Mouse (Mus musculus): ENCODE results near the gene Sdc3.
A peak's percentile ranks its signal among the peaks of the same experiment; 100 is the strongest.

Sdc3 gene

DNA sequence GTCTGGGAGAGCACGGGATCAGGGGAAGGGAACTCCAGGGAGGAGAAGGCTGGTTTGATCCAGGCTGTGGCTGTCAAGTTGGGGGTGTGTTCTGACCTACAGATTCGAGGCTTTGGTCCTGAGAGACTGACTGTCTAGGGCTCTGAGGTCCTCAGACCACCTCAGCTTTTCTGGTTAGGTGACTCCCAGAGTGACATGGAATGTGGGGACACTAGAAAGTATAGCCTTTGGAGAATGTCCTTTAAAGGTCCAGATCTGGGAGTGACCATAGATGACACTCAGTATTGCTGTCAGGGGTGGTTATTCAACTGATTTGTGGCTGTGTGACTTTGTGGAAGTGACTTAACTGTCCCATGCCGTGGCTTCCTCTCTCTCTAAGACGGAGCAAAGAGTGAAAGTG lies 2.4 kb downstream of the Sdc3 start:
- DNase-seq, result no peak

DNA sequence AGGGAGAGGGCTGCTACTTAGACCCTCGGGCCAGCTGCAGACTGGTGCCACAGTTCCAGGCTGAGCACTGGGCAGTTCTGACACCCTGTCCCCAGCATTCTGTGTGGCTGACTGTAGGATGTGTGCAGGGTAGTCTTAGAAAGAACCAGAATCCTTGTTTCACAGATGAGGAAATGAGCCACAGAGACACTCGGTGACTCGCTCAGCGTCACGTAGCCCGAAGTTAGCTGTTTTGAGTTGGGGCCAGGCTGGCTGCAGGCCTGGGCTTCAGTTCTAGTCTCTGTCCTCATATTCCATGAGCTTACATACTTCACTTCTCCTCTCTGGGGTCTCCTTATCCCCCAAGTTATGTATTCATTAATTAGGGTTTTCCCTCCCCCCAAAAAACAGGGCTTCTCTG lies 3.6 kb downstream of the Sdc3 start:
- DNase-seq, result no peak

DNA sequence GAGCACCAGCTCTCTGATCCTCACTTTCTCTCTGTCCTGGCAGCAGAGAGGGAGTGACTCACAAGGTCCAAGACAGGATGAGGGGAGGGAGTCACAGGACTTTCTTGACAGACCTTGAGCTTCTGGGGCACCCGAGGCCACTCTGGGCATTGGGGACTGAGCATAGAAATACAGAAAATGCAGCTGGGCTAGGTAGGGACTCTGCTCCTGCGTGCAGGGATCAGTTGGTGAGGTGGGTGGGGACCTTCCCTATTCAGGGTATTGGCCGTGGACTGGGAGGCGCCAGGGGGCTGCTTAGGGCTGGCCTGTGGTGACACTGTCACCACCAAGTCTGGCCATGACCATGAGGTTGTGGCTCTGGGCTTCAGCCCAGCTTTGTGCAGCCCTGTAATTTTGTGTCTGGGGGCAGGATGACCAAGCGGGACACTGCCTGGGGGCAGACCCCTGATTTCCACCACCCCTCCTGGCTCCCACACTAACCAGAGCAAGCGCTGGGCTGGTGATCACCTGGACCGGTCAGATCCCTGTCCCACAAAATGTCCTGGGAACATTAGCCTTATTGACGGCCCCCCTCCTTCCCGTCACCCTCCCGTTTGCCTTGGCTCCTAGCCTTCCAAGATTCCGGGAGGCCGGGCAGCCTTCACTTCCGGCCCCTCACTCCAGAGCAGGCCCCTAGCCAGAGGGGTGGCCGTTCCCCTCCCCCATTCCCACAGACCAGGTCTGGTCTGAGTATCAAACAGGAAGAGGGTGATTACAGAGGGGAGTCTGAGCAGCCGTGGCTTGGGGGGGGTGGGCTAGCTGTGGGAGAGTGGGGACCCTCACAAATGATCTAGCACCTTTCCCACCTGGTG lies 5.1 kb downstream of the Sdc3 start:
- no peak for DNase-seq

DNA sequence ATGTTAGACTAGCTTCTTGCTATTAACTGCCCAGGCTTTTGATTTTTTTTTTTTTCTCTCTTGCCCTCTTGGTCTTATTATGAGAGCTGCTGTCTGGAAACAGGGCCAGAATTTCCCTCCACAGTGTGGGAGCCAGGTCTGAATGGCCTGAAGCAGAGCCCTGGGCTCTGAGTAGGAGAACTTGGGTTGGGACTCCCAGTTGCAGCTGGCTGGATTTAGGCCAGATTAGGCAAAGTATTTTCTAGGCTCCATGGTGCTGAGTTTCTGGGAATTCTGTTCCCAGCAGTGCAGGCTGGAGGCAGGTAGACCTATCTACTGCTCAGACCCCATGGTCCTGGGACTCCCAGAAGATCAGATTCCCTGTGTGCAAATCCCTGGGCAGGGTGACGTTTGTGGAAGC lies 6.1 kb downstream of the Sdc3 start:
- DNase-seq, result no peak

DNA sequence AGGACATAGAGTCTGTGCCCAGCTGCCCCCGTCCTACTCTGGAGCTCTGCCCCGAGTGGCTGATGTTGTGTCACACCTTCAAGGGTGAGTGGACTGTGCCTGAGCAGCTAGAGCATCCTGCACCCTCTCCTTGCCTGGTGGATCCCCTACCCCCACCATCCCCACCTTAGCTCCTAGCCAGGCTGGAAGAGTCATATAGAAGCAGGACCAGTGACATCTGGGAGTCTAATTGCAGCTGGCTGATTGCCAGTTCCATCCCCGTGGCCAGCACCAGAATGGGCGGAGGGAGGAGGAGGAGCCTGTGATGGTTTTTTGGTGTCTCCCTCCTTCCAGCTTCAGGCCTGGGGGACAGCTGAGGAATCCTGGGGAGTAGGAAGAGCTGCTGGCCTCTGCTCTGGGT lies 6.8 kb downstream of the Sdc3 start:
- DNase-seq, result no peak

DNA sequence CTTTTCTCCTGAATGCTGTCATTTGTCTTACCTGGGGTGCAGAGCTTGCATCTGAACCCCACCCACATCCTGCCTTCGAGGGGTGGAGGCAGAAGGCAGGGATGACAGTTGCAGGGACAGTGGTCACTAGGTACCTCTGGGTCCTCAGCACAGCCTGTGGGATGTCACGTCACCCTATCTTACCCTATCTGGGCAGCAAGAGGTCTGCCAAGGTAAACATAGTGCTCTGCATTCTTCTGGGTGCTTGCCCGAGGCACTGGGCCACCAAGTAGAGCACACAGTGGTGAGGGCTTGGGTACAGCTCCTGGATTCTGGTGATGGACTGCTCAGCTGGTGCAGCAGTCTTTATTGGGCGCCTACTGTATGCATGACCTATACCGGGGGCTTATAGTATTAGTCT lies 7.2 kb downstream of the Sdc3 start:
- no peak for DNase-seq

DNA sequence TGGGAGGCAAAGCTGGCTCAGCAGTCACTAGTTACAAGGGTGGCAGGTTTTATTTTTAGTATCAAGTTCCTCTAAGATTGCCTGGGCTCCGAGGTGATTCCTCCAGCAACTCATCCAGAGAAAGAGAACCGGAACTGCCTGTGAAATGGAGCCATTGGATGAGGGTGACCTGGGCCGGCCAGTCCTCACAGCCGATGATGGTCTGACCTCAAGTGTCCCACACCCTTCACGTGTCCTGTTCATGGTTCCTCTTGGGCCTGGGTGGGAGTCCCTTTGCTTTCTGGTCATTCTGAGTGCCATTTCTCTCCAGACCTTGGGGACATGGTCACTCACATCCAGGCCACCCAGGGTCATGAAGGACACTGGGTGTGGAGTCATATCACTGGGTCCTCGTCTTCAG lies 7.8 kb downstream of the Sdc3 start:
- no peak for DNase-seq

DNA sequence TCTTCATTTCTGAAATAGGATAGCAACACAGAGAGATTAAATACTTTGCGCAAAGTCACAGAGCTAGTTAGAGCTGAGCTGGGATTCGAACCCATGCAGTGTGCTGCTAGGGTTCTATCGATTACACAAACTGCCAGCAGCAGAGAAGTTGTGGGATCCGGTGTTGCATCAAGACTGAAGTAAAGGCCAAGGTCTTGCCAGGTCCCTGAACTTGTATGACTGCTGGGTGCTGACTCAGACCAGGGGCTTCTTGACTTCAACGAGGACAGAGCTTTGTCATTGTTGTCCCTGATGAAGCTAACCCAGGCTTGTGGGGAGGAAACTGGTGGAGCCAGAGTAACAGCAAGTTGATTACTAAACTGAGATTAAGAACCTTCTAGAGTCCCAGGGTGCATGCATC lies 8.9 kb downstream of the Sdc3 start:
- no peak for DNase-seq

DNA sequence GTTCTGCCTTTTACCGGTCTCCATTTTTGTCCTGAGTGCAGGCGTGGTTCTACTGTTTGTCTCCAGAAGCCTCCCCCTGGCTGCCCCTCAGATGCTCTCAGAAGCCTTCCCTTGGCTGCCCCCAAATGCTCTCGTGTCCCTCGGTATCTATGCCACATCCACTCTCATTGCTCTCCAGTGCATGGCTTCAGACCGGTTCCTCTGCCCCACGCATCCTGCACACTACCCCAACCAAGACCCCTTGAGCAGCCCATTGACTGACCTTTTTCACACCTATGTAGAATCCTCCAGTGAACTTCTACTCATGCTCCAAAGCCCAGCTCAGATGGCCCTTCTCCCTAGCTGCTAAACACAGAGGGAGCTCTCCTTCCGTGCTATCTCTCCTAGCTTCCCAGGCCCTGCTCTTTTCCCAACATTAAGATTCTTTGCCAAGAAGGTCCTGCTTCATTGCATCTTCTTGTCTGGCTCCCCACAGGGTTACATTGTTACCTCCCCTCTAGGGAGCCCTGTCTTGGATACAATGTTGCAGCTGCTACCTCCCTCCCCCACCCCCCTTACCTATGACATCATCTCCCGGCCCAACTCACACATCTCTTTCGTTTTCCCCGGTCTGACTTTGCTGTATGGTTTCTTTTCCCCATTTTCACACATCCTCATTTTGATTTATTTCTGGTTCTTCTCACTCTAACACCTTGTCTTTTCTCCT lies 9.4 kb downstream of the Sdc3 start:
- DNase-seq, result no peak

DNA sequence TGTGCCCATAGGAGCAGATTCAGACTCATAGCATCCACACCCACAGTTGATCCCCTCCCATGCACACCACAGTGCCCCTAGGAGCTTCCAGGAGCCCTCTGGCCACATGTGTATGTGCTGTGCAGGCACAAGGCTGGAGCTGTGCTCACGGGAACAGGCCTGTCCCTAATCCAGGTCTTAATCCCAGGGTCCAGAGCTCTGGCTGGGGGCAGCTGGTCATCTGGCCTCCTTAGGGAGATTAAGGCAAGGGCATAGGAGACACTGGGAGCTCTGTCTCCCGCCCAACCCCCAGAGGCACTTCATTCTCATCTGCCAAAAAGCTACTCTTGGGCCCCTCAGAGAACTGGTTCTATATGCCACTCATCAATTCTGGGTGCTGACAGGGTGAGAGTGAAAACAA lies 11.3 kb downstream of the Sdc3 start:
- no peak for DNase-seq

DNA sequence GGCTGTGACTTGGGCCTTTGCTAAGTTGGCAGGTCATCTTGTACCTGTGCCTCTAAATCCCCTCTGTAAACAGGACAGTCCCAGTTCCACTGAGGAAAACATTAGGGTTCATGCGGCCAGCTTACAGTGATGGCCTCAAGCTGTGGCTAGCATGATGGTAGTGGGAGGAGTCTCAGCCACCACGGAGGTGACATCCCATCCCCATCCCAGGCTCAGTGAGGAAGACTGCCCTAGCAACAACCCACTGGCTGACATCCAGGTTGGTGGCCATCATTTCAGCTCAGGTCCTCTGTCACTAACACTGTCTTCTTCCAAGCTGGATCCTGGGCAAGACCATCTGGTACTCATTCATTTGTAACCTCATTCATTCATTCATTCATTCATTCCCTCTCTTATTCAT lies 12.0 kb downstream of the Sdc3 start:
- DNase-seq, result no peak

DNA sequence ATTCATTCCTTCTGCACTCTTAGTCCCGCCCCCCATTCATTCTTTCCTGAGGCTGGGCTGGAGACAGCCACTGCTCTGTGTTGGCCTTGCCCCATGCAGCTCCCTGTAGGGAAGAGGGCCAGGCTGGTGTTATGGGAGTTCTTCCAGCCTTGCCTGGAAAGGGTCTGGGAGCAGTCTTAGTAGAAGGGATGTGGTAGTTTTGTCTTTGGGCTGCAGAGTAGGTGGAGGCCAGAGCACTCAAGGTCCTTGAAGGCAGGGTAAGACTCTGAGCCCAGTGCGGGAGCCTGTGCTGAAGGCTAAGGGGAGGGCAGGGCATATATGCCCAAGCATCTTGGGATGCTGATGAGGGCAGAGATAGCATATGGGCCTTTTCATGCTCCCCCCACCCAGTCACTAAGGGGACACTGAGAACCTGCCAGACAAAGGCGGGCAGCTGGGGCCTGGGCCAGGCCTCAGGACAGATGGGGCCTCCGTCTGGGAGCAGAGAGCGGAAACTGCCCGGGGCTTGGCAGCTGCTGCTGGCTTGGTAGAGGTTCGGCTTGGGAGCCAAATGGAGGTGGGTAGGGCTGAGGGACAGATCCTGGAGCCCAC lies 12.5 kb downstream of the Sdc3 start:
- DNase-seq, result peak; percentile 62

DNA sequence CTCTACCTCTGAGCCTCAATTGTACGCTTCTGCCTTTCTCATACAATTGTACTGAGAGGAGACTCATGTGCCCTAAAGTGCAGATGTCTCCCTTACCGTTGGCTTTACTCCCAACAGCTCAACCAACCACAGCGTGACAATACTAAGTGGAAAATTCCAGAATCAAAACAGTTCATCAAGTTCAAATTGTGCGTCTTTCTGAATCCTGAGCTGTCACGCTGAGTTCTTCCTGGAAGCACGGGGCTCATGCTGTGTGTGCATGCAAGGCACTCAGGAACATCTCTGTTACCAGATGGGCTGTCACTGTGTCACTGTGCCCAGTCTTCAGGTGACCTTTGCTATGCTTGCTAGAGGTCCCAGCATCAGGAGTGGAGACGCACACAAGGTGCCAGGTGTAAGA lies 13.4 kb downstream of the Sdc3 start:
- no peak for DNase-seq

DNA sequence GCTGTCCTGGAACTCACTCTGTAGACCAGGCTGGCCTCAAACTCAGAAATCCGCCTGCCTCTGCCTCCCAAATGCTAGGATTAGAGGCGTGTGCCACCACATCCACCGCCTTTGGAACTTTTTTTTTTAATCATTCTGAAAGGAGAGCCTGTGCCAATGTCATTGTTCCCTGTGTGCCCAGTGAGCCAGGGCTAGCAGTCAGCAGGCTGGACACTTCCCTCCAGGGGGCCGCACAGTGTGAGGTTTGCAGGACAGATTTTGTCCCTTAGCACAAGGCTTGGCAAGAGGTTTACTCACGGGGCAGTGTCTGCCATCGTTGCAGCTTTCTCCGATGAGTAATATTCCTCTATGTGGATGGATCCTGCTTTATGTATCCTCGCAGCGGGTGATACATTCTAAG lies 14.4 kb downstream of the Sdc3 start:
- no peak for DNase-seq

DNA sequence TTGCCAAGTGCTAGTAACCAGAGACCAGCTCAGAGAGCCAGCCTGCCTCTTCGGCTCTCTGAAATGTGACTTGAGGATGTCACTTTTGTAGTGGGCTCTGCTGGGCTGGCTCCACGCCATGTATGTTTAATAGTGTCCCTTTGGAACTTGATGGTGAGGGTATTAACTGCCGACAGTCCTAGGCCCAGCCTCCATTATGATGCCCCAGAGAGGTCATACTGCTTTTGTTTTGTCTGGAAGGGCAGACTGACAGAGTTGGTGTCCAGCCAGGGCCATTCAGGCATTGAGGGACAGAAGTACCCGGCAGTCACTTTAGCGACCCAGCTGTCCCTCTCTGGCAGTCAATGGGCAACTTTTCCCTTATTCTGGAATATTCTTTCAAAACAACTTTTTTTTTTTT lies 17.4 kb downstream of the Sdc3 start:
- no peak for DNase-seq

DNA sequence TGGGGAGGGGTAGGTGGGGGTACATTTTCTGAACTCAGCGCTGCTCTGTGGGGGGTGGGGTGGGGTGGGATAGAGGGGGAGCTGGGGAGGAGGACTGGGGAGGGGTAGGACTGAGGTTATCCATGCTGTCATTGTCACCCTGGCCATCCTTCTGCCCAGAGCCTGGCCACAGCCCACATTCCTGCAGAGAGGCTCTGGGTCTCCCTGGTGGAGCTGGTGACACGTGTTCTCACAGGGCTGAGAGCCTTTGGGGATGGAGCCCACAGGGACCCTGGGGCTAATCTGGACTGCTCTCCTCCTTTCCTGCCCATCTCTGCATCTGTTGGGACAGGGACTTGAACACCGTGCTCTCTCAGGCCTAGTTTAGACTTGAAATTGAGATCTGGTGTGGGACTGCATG lies 18.5 kb downstream of the Sdc3 start:
- DNase-seq, result no peak

DNA sequence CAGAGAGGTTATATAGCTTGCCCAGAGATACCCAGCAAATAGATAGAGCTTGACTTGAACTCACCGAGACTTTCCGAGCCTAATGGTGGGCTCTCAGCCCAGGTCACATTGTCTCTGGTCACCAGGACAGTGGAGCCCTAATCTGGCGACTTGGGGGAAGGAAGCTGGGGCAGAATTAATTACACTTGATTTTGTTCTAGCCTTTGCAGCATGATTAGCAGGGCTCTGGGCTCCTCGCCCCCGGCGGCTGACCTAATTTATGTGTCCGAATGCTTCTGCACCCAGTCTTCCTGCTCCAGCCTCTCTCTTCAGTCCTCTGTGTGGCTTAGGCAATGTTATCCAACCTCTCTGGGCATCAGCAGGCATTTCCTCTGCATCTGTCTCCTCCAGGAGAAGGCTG lies 19.0 kb downstream of the Sdc3 start:
- no peak for DNase-seq

DNA sequence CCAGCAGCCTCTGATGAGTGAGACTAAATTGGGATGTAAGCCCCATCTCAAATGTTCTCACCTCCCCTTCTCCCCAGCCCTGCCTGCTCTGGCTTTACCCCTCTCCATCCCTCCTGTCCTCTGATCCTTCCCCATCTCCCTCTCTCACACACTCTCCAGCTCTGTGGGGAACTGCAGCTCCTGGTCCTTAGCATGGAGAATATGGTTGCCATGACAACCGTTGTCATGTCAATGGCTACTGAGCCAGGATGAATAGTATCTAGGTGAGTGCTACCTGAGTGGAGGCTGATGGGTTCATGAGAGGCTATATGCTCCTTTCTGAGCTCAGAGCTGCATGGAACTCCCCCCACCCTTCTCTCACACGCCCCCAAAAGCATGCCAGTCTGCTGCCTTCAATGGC lies 21.6 kb downstream of the Sdc3 start:
- DNase-seq, result no peak

DNA sequence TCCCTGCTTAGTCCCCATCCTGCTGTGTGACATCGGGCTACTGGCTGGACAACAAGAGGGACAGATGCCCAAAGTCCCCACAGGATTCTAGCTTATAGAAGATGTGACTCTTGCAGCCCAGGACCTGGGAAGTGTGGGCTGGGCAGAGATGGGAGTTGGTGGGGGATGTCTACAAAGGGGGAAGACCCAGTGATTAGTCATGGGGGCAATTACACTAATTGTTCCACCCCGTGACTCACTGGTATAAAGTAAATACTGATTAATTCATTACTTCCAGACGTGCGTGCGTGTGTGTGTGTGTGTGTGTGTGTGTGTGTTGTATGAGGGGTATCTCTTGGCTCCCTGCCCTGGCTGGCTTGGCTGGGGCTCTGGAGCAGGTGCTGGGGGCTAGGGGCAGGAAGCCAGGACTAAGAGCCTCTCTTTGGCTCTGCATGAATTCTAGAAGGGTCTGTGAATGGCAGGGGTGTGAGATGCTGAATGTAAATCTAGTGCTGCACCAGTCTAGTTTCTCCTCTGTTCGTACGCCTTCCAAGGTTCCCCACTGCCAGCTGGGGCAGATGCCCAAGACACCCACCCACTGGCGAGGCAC lies 22.5 kb downstream of the Sdc3 start:
- DNase-seq, result peak; percentile 85

DNA sequence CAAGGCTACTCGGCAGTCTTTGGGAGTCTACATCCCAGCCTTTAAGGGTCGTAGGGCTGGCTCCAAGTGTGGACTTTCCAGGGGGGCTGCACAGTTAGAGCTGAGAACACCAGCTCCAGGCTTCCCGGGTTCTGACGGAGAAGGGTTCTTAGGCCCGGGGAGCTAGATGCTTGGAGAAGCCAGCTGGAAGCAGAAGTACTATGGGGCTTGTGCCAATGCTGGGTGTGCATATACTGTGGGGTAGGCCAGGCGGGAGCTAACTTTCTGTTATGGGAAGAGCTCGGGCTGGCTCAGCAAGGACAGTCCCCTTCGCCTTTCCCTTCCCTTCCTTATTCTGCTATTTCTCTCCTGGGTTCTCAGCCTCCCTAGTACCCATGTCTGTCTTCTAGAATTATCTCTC lies 23.5 kb downstream of the Sdc3 start:
- peak; percentile 41 for DNase-seq

DNA sequence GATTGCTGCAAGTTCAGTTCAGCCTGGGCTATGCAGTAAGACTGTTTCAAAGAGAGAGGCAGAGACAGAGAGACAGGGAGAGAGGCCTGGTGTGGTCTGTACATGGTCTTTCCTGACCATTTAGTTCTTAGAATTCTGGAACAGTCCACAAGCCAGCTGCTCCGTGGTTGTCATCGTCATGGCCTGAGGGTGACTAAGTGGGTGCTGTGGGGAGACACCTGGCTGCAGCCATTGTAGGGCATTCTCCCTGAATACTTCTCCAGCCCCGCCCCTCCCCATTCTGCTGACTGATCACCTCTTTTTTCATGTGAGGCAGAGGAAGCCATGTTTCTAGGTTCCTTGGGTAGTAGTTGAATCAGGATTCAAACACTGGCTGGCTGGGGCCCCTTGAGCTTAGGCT lies 27.5 kb downstream of the Sdc3 start:
- no peak for DNase-seq

DNA sequence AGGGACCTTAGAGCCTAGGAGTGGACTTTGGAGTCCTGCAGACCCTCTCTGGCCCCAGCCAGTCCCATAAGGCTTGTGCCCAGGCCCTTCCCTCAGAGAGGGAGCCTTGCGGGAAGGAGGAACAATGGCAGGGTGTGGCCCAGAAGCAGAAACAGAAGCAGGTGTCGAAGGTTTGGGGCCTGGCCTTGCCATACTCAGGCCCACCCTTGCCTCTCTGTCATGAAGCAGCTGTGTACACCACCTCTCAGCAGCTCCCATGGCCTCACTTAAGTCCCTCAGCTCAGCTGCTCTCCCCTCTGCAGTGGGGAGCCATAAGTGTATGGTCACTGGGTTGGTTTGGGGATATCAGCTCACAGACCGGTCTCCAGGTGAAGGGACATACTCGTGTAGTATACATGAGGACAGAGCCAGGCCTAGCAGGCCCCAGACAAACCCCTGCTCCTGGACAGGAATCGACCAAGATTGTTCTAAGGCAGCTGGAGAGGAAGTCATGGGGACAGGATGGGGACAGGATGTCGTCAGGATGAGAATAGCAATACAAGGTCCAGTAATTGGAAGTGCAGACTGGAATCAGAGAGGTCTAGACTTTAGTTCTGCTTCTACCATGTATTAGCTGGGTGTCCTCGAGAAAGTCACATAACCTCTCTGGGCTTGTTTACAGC lies 28.4 kb downstream of the Sdc3 start:
- DNase-seq, result no peak
